Mouse (Mus musculus): ENCODE measurements at regions not wholly inside any gene's neighbourhood (a gene's known extent, or its start where the extent isn't known, plus 50 kb on each side); places are given as distances from the start of the nearest gene placed in this dataset.

DNA sequence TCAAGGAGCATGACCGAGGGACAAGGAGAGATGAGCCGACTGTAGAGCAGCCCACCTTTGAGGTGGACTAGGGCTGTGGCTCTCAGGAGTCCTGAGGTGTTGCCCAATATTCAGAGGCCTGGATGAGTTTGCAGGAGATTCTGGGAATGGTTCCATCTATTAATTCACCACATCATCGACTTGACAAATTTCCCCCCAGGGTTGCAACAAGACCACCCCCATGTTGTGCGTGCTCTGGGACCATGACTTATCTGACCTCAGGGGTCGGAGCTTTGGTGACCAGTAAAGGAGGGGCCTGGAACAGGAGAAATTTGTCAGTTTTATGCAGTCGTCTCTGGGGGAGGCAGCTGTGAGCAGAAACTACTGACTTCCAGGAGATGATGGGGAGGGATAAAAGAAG lies 63.5 kb upstream of the 1600014C23Rik start:
- DNase-seq (ENCODE audit: low spot score in 2 of 2), result no peak

DNA sequence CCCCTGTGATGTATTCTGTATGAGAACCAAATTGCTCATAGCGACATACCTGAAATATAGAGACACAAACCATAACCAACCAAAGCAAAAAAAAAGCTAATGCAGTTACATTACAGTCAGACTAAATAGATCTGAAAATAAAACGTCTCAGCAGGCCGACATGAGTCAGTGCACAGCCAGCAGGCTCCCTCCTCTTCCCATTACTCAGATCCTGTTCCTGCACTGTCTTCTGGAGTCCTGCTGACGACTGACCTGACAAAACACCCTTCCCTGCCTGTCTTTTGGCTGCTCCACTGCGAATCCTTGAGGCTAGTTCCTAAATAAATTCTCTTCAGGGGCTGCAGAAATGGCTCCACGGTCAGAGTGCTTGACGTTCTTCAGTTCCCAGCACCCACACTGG lies 61.3 kb upstream of the 1600014C23Rik start:
- DNase-seq (ENCODE audit: low spot score in 2 of 2), result no peak

DNA sequence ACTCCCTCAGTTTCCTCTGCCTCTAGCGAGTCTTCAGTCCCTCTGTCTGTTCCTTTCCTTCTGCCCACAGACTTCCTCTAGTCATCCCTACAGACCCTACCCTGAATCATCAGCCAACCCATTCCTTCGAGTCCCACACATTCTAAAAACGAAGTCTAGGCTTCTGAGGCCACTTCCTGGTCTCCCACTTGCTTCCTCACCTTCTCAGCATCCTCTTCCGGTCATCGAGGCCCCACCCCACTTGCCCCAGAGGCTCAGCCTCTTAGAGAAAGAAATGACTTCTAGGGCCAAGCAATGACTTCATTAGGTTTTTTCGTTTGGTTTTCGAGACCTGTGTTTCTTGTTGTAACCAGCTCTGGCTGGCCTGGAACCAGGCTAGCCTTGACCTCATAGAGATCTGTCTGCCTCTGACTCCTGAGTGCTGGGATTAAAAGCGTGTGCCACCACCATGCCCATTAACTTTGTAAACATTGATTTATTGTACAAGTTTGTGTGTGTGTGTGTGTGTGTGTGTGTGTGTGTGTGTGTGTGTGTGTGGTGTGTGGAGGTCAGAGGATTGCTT lies 57.4 kb upstream of the 1600014C23Rik start:
- DNase-seq (ENCODE audit: low spot score in 2 of 2), result no peak

DNA sequence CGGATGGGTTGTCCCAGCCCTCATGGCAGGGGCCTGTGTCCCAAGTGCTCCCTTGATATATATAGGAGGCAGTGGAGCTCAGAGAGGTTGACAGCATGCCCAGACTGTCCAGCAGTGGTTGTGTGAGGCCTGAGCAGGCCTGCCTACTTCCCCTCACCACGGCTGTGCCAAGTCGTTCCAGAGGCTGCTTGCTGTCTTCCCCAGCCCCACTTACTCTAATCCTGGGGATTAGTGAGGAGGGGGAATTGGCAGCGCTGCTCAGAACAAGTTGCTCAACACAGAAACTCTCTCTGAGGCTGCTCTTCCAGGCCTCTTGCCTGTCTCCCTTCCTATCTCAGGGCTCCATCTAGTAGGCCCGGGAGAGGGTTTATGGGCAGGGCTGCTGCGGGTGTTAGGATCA lies 56.1 kb upstream of the 1600014C23Rik start:
- DNase-seq (ENCODE audit: low spot score in 2 of 2), result no peak

DNA sequence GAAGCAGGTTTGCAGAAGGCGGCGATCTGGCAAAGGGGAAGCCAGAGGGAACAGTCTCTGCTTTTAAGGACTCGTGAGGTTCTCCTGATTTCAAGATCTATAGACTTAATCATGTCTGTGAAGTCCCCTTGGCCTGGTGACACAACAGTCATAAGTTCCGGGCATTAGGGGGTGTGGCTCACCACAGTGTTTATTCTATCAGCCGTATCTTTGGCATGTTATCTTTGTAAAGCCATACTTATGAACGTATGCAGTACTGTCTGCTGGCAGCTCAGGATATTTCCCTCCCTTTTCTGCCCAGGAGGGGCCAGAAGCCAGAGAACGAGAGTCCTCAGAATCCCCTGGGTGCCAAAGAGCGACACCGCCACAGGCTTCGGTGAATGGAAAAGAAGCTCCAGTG lies 51.3 kb upstream of the 1600014C23Rik start:
- no peak for DNase-seq (ENCODE audit: low spot score in 2 of 2)

DNA sequence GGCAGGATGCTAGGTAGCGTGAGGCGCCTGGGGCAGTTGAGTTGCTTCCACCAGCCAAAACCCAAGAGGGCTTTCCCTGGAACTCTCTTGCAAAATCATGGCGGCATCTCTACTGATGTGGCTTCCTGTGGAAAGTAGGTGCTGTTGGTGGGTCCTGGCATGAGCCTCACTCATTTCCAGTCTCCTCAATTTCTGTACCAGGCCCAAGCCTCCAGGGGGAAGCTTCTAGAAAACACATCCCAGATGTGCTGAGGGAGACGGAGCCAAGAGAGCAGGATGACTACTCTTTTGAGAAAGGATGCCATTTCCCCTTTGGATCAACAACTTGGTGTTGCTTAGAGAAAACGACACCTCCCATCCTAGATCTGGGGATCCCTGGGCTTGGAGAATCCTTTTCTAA lies 50.9 kb upstream of the 1600014C23Rik start:
- DNase-seq (ENCODE audit: low spot score in 2 of 2), result no peak
